Mouse (Mus musculus): ENCODE data around the gene Ptk7.

Ptk7 gene

DNA sequence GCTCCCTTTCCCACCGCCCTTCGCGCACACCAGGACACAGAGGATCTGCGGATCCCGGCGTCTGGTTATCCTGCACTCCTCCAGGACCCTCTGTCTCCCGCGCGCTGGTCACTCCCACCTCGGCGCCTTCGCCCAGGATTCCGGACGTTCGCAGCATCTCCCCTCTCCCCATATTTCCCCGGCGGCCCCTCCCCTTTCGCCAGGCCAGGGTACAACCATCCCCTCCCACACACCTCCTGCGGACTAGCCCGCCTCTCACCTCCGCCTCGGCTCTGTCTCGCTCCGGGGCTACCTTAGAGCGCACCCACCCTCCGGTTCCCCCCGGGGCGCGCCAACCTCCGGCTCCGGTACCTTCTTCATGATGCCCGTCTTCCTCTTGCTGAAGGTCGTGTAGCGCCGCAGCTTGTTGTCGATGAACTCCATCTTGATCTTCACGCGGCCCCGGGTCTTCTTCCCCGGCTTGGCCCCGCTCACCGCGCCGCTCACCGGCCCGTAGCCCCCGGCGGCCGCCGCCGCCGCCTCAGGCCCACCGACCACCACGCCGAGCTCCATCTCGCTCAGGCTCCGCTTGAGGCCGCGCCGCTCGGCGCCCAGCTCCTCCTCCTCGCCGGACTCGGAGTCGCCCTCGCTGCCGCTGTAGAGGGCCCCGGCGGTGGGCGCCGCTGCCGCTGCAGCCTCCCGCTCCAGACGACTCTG is 74.2 kb downstream of the Ptk7 start:
- DNase-seq, result peak; percentile 57

GRCm38 (mm10) chr17:46554646-46554976 is 74.7 kb downstream of the Ptk7 start:
- DNase-seq, result no peak

DNA sequence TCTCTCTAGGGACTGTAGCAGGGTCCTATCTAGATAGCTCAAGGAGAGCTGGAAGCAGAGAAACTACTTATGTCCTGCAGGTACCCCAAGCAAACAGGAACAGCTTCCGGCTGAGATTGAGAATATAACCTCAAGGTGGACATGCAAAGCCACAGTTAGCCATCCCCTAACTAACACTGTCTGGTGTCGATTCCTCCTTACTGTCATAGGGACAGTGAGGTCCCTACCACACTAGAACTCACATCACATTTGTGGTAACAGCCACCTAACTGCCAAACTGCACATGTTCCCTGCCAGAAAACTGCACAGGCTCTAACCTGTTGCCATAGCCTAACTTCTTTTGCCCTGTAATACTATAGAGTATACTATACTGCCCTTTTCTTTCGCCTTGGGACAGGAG is 75.4 kb downstream of the Ptk7 start:
- no peak for DNase-seq

GRCm38 (mm10) chr17:46553469-46553868 is 75.8 kb downstream of the Ptk7 start:
- DNase-seq, result no peak

DNA sequence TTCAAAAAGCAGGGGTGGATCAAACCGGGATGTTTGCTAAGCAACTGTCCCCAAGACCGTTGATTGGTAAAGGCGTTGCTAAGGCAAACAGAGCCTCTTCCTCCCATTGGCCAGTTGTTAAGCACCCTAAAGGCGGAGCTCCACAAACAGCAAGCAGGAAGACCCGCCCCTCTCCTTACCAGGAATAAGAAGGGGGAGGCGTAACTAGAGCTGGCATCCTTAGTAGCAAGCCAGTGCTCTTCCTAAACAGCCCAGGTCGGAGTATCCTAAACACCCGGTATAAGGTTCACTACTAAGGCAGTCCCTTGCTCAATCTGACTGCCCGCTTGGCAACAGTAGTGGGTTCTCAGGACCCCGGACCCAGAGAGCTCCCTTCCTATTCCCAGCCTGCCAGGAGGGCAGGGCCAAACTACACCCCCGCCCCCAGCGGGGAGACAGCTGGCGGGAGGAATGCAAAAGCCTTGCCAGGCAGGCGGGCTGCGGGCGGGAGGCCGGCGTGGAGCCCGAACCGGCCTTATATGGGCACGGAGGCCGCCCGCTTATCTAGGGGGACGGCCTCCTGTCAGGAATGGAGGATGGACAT is 76.4 kb downstream of the Ptk7 start:
- DNase-seq, result peak; percentile 97

DNA sequence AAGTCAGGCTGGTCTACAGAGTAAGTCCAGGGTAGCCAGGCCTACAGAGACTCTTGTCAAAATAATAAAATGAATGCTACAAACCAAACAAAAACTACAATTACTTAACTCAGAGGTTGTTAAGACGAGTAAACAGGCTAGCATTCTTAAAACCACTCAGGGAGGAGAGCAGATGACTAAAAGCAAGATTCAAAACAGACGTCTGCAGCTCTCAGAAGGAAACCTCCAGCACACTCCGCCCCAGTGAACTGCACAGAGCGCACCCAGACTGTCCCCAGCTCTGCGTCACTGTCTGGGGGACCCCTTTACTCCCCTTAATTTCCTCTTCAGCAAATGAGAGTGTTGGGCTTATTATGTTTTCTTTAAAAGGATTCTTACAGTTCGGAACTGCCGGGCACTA is 77.2 kb downstream of the Ptk7 start:
- DNase-seq, result no peak

DNA sequence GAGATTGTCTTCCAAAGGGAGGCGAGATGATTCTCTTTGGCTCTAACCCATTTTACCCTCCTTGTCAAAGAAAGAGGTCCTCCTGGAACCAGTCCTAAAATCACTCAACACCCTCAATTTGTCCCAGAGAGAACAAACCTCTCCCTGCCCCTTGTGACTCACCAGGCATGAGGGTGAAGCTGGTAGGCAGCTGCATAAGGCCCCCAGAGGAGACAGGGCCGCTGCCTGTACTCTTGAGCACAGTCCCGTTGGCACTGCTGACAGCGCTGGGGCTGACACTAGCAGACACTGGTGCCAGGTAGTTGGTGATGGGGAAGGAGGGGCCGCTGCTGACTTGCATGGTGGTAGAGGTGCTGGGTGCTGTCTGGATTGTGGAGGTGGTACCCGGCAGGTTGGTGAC is 77.9 kb downstream of the Ptk7 start:
- no peak for DNase-seq

GRCm38 (mm10) chr17:46550904-46551303 is 78.4 kb downstream of the Ptk7 start:
- no peak for DNase-seq

- no peak for DNase-seq
These were observed 79.7 kb downstream of the Ptk7 start for GRCm38 (mm10) chr17:46549642-46550041.

- peak; percentile 69 for DNase-seq
These were observed 80.1 kb downstream of the Ptk7 start for GRCm38 (mm10) chr17:46549193-46549592.

GRCm38 (mm10) chr17:46548741-46549140 is 80.6 kb downstream of the Ptk7 start:
- no peak for DNase-seq

DNA sequence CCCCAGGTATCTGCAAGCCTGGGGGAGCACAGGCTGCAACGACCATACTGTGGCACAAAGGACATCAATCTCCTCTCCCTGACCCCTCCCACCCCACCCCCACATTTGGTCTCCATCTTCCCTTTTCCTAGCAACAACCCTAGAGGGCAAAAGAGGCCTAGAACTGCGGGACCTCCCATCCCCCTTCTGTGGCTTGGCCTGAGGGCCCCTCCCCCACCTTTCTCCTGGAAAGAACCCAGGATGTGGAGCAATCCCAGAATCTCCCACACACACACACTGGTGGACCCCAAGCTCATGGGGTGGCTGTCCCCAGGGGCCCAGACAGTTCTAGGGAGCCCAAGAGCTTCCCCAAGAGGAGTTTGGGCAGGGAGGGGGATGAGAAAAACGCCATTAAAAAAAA is 81.4 kb downstream of the Ptk7 start:
- DNase-seq, result peak; percentile 34

GRCm38 (mm10) chr17:46546995-46547394 is 82.3 kb downstream of the Ptk7 start:
- DNase-seq, result peak; percentile 15

DNA sequence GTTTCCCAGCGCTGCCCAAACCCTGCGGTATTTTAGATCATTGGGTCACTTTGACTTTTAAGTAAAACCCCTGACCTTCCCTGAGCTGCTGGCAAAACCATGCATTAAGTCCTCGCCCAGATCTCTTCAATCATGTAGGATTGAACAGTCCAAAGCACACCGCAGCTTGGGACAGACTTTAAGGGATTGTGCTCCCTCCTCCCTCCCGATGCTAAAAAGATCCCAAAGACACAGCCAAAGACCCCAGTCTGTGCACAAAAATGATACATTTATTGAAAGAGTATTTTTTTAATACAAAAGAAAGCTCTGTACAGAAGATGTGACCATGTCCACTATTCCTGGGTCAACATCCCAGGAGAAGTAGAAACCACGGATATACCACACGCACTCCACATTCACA is 82.7 kb downstream of the Ptk7 start:
- no peak for DNase-seq

DNA sequence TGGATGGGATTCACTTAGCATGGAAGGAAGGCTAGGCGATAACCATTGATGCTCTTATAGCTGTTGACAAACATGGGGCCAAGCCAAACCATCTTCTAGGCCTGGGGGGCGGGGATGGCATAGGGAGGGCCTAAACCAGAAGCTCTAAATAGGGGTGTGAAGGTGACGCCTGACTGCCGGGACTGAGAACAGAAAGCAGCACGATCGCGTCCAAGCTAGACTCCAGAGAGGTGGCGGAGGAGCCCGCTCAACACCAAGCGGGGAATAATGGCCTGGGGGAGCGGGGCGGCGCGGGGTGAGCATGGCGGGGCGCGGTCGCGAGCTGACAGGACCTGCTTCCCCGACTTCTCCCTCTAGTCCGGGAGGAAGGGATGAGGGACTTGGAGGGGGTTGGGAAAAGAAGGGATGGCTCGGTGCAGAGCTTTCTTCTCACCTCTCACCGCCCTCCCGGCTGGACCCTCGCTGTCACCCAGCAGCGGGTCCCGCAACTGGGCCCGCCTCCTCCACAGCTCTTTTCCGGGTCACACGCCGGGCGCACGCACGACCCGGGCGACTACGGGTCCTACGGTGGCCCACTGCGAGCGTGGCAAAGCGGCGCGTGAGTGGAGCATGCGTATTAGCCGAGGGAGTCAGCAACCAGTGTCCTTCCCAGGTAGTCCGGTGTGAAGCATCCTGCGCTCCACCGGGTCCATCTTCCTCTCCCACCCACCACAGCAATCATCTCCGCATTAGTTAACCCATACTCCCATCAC is 83.3 kb downstream of the Ptk7 start, which contains the start of gene Cul9:
Gene Cul9, minus strand, starts transcription at position 576 of the 752 bp plus-strand sequence.
- DNase-seq, result peak; percentile 77

GRCm38 (mm10) chr17:46543661-46544060 is 85.6 kb downstream of the Ptk7 start:
- no peak for DNase-seq

GRCm38 (mm10) chr17:46525579-46526307 is 103.6 kb downstream of the Ptk7 start:
- DNase-seq, result peak; percentile 84

DNA sequence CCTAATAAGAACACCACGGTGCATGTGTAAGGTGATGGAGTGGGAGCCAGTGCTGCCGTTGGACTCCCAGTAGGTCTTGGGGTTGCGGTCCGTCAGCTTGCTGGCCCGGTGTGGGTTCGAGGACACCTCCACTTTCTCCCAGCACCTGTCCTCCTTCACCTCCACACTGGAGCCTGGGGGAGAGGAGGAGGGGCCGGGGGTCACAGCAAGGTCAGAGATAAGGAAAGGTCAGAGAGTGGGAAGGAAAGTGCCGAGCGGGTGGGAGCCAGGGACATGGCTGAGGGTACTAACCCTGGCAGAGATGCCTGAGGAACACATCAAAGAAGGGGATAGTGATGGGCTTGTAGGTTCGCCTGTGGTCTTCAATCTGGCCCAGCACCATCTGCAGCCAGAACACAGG is 104.2 kb downstream of the Ptk7 start:
- no peak for DNase-seq

DNA sequence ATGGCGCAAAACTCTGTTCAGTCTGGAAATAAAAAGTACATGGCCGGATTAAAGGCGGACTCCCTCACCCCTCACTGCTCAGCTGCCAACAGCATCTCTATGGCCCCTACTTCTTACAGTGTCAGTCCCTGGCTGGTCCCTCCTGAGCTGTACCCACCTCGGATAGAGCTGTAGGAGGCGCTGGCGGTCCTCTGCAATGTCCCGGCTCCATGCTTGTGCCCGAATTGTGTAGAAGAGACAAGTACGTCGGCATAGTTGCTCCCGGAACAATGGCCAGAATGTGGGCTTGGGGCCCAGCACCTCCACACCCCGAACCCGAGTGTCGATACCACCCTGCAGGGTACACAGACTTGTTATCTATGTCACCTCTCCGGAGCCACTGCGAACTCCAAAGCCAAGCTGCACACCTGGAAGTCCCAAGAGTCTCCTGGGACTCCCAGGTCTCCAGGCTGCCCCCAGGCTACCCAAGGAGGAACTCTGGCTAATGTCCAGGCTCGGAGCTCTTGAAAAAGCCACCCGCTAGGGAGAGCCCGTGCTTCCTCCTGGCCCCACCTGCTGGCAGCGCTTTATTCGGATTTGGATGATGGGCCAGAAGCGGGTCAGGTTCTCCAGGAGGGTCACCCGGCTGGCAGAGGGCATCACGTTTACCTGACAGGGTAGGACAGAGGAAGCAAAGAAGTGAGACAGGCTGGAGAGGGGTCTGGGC is 107.2 kb downstream of the Ptk7 start:
- DNase-seq, result peak; percentile 34

DNA sequence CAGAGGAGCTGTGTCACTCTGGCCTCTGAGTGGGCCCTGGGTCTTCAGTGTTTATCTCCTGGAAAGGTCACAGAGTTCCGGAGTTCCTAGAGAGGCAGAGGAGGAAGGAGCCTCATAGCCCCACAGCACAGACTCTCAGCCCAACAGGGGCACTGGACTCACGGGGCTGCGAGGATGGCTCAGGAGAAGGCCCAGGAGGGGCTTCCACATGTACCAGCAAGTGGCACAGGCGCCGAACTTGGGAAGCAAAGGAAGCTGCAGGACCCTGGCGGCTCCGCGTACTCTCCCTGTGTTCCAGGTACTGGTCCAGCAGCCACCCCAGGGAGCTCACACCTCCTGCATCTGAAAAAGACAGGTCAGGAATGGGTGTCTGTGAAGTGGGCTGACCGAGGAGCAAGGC is 108.1 kb downstream of the Ptk7 start:
- no peak for DNase-seq

DNA sequence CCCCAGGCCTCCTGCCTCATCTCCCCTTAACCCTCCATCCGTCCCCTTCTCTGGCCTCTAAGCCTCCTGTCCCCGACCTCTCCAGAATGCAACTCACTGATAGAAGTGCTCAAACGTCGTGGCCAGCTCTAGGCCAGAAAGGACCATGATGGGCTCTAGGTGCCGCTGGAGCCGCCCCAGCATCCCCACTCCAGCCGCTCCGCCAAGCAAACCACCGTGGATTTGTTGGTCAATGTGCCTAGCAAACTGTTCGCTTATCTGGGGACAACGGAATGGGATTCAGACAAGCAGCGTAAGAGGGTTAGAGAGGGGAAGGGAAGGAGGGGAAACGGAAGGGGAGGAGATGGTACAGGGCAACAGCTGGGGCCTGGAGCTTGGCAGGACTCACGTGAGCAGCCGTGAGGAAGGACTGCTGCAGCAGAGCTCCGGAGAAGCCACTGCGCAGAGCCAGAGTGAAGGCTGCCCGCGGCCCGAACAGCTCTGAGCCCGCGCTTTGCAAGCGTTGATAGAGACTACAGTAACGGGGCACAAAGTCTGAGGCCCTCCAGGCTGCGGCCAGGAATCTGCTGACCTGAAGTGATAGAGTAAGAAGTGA is 108.8 kb downstream of the Ptk7 start:
- DNase-seq, result no peak

DNA sequence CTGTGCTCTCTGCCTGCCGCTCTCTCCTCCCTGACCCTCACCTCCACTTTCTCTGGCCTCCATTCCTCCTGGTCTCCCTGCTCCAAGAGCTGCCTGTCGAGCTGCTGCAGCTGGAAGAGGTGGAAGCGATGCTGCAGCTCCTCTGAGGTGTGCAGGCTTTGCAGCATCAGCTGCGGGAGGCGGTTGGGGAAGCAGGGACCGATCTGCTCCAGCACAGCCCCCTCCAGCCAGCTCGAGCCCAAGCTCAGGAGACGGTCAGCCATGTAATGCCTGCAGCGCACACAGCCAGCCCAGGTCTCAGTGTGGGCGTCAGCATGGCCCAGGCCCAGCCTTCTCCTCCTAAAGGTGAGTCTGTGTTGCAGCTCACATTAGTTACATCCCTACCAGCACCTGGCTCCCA is 109.3 kb downstream of the Ptk7 start:
- no peak for DNase-seq
